Mouse (Mus musculus) MEL (cell line): Measurements from ENCODE around the gene Bcl6b. TPM values are rescaled to one million over a fixed set of nuclear protein-coding genes. Genes with fewer than 3 reads are reported as not detected.

Experiments used
- DNase-seq: peaks from one replicate; pipeline ENCODE4 v3.0.0; 2011; ENCODE audit warnings: low read depth, low spot score
- H3K27ac ChIP-seq: 2 replicates; pipeline ENCODE4 v1.5.1; 2012; ENCODE audit warnings: low read depth, mild to moderate bottlenecking, control low read depth, low read length, moderate library complexity; ENCODE audit not compliant: control insufficient read depth
- H3K27me3 ChIP-seq, 2 experiments: fragments of 150-350 bp in 1 of 2; sonication (generic) in 1 of 2; 2 replicates each; pipeline ENCODE4 v1.6.1; 2012; ENCODE audit warnings: low read length in 2 of 2, mild to moderate bottlenecking in 2 of 2, improper control_type of control experiment in 1 of 2, moderate library complexity in 1 of 2; ENCODE audit not compliant: insufficient read depth in 2 of 2, control insufficient read depth in 1 of 2
- H3K36me3 ChIP-seq, 2 experiments: 2 replicates each; pipeline ENCODE4 v1.6.1; 2012 to 2014; ENCODE audit warnings: low read length in 2 of 2, improper control_type of control experiment in 1 of 2, inconsistent platforms in 1 of 2, mild to moderate bottlenecking in 1 of 2; ENCODE audit not compliant: insufficient read depth in 2 of 2, control insufficient read depth in 1 of 2
- H3K4me1 ChIP-seq, 2 experiments: fragments of 150-350 bp in 1 of 2; sonication (generic) in 1 of 2; 2 replicates each; pipeline ENCODE4 v1.6.1; 2012; ENCODE audit warnings: low read length in 2 of 2, improper control_type of control experiment in 1 of 2, mild to moderate bottlenecking in 1 of 2; ENCODE audit not compliant: insufficient read depth in 2 of 2, control insufficient read depth in 1 of 2
- H3K4me3 ChIP-seq, 2 experiments: fragments of 150-350 bp in 1 of 2; sonication (generic) in 1 of 2; 2 replicates each; pipeline ENCODE4 v1.5.1; 2012; ENCODE audit warnings: low read depth in 2 of 2, low read length in 2 of 2, mild to moderate bottlenecking in 2 of 2, moderate library complexity in 2 of 2, control low read depth in 1 of 2, improper control_type of control experiment in 1 of 2; ENCODE audit not compliant: control insufficient read depth in 1 of 2, insufficient read depth in 1 of 2
- H3K79me2 ChIP-seq: 2 replicates; pipeline ENCODE4 v1.6.1; 2012; ENCODE audit warnings: mild to moderate bottlenecking, low read length, moderate library complexity; ENCODE audit not compliant: control insufficient read depth, poor library complexity, insufficient read depth
- H3K9ac ChIP-seq: 2 replicates; pipeline ENCODE4 v1.6.1; 2012; ENCODE audit warnings: low read depth, mild to moderate bottlenecking, control low read depth, low read length, moderate library complexity; ENCODE audit not compliant: control insufficient read depth, poor library complexity, severe bottlenecking
- H3K9me3 ChIP-seq: fragments of 150-350 bp; sonication (generic); replicated peaks from 2 replicates; pipeline ENCODE4 v1.6.1; 2012; ENCODE audit warnings: mild to moderate bottlenecking, low read length, improper control_type of control experiment, moderate library complexity; ENCODE audit not compliant: insufficient read depth
- CHD2 ChIP-seq: IDR thresholded peaks from 2 replicates; pipeline ENCODE4 v1.6.1; 2011; ENCODE audit warnings: low read length, improper control_type of control experiment
- CTCF ChIP-seq, 3 experiments: IDR thresholded peaks in 2 of 3; conservative IDR thresholded peaks in 1 of 3; 2 replicates each; pipeline ENCODE4 v1.5.1; 2011 to 2012; ENCODE audit warnings: low read length in 3 of 3, low read depth in 2 of 3, mild to moderate bottlenecking in 2 of 3, improper control_type of control experiment in 1 of 3, inconsistent platforms in 1 of 3, mixed read lengths in 1 of 3, moderate library complexity in 1 of 3; ENCODE audit not compliant: control insufficient read depth in 1 of 3, insufficient read depth in 1 of 3, poor library complexity in 1 of 3, severe bottlenecking in 1 of 3
- ETS1 ChIP-seq: IDR thresholded peaks from 2 replicates; pipeline ENCODE4 v1.6.1; 2012; ENCODE audit warnings: low read depth, mild to moderate bottlenecking, inconsistent platforms, low read length, improper control_type of control experiment, moderate library complexity
- GABPA ChIP-seq: IDR thresholded peaks from 2 replicates; pipeline ENCODE4 v1.6.1; 2012; ENCODE audit warnings: low read depth, mild to moderate bottlenecking, inconsistent platforms, low read length, improper control_type of control experiment, moderate library complexity
- HCFC1 ChIP-seq: IDR thresholded peaks from 2 replicates; pipeline ENCODE4 v1.6.1; 2012; ENCODE audit warnings: low read depth, mild to moderate bottlenecking, inconsistent platforms, low read length, improper control_type of control experiment, moderate library complexity
- JUND ChIP-seq: IDR thresholded peaks from 2 replicates; pipeline ENCODE4 v1.6.1; 2011; ENCODE audit warnings: low read depth, mild to moderate bottlenecking, improper control_type of control experiment, low read length
- MAZ ChIP-seq: IDR thresholded peaks from 2 replicates; pipeline ENCODE4 v1.6.1; 2012; ENCODE audit warnings: low read depth, mild to moderate bottlenecking, inconsistent platforms, low read length, improper control_type of control experiment
- MYB ChIP-seq: IDR thresholded peaks from 2 replicates; pipeline ENCODE4 v1.6.1; 2011; ENCODE audit warnings: mild to moderate bottlenecking, low read depth, low read length, improper control_type of control experiment
- MYC ChIP-seq: IDR thresholded peaks from 2 replicates; pipeline ENCODE4 v1.6.1; 2011; ENCODE audit warnings: low read depth, mild to moderate bottlenecking, low read length, improper control_type of control experiment, moderate library complexity
- POLR2A ChIP-seq, 2 experiments: IDR thresholded peaks; 2 replicates each; pipeline ENCODE4 v1.6.1; 2011 to 2012; ENCODE audit warnings: low read length in 2 of 2, mild to moderate bottlenecking in 2 of 2, control low read depth in 1 of 2, improper control_type of control experiment in 1 of 2, low read depth in 1 of 2, moderate library complexity in 1 of 2; ENCODE audit not compliant: control insufficient read depth in 1 of 2, insufficient read depth in 1 of 2, poor library complexity in 1 of 2
- POLR2AphosphoS2 ChIP-seq: IDR thresholded peaks from 2 replicates; pipeline ENCODE4 v1.6.1; 2011; ENCODE audit warnings: low read length, improper control_type of control experiment
- SIN3A ChIP-seq: IDR thresholded peaks from 2 replicates; pipeline ENCODE4 v1.6.1; 2012; ENCODE audit warnings: low read length, improper control_type of control experiment, inconsistent platforms
- TAL1 ChIP-seq: IDR thresholded peaks from 2 replicates; pipeline ENCODE4 v1.6.1; 2012; ENCODE audit warnings: mild to moderate bottlenecking, inconsistent platforms, low read length, moderate library complexity, mixed read lengths
- UBTF ChIP-seq: IDR thresholded peaks from 2 replicates; pipeline ENCODE4 v1.6.1; 2012; ENCODE audit warnings: low read depth, mild to moderate bottlenecking, inconsistent platforms, low read length, improper control_type of control experiment, moderate library complexity, borderline replicate concordance; ENCODE audit not compliant: insufficient read depth
- USF1 ChIP-seq: IDR thresholded peaks from 2 replicates; pipeline ENCODE4 v1.6.1; 2014; ENCODE audit warnings: low read depth, mild to moderate bottlenecking, inconsistent platforms, low read length, improper control_type of control experiment, moderate library complexity
- ZMIZ1 ChIP-seq: IDR thresholded peaks from 2 replicates; pipeline ENCODE4 v1.6.1; 2012; ENCODE audit warnings: low read depth, mild to moderate bottlenecking, inconsistent platforms, low read length, improper control_type of control experiment, moderate library complexity
- ZNF384 ChIP-seq: IDR thresholded peaks from 2 replicates; pipeline ENCODE4 v1.6.1; 2012; ENCODE audit warnings: low read depth, mild to moderate bottlenecking, inconsistent platforms, low read length, improper control_type of control experiment
- polyA plus RNA-seq, 2 experiments: library from polyadenylated mRNA; stranded (reverse) in 1 of 2; unstranded in 1 of 2; fragments of >175 nt in 1 of 2; fragments of >200 nt in 1 of 2; gene quantifications; 2 replicates each; pipeline versions ENCODE4 v1.2.1 to v1.2.4; 2012; ENCODE audit warnings: low replicate concordance in 2 of 2, low read depth in 1 of 2; ENCODE audit not compliant: insufficient read length in 2 of 2, insufficient read depth in 1 of 2, missing spikeins in 1 of 2
- total RNA-seq: library from RNA; depleted of rRNA; stranded (reverse); fragments of 300-350 nt; gene quantifications from 2 replicates; pipeline ENCODE4 v1.2.3, GENCODE M21; 2012

Bcl6b gene
- total and polyA plus RNA-seq, 3 experiments, result not detected

DNA sequence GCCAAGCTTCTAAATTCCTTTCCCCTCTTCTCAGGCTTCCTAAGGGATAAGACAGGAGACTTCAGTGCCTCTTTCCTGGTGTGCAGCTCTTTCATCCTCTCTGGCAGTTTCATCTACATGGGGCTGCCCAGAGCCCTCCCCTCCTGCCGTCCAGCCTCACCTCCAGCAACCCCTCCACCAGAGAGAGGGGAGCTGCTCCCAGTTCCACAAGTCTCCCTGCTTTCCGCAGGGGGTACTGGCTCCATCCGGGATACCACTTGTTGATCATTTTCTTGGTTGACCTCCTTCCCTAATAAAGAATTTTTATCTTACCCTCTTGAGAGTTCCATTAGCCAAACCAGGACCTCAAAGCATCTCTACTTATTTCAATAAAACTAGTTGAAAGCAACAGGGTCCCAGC, 13.5 kb downstream of the Bcl6b start (continued):
- no peak for TF ChIP-seq UBTF
- TF ChIP-seq, all 39 proteins: peak for 0

DNA sequence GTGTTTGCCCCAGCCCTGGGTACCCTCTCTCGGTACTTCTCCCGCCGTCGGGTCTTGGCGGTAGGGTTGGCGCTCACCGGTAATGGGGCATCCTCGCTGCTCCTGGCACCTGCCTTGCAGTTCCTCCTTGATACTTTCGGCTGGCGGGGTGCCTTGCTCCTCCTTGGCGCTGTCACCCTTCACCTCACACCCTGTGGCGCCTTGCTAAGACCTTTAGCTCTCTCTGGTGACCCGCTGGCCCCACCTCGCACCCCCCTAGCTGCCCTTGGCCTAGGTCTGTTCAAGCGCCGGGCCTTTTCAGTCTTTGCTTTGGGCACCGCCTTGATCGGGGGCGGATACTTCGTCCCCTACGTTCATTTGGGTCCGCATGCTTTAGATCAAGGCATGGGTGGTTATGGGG, 14.3 kb downstream of the Bcl6b start:
- Histone ChIP-seq H3K4me3 (no peak overlapping the region), H3K79me2 (peaks cover 3% of the 10 kb centered on the region; the same call in 1 of the 2 replicates), H3K9me3 (no peaks in the 10 kb centered on the region), H3K27ac (no peak overlapping the region), H3K36me3 (peaks cover 0 to 5% of the 10 kb centered on the region in 2 experiments; a peak in 2 of 4 replicates), H3K27me3 (no peaks in the 10 kb centered on the region), H3K9ac (no peak overlapping the region)
- no peak for DNase-seq
- TF ChIP-seq UBTF, result no peak
- TF ChIP-seq MYC, result no peak
- TF ChIP-seq ZNF384, result no peak
- no peak for TF ChIP-seq GABPA
- TF ChIP-seq POLR2A (IDR thresholded peaks at IDR 0.05; ENCODE audit: control insufficient read depth in 1 of 2, insufficient read depth in 1 of 2, low read depth in 1 of 2, low read length in 2 of 2, poor library complexity in 1 of 2), result no peak
- no peak for TF ChIP-seq TAL1
- TF ChIP-seq CTCF (IDR thresholded peaks at IDR 0.05 in 2 of 3, conservative IDR thresholded peaks at IDR 0.05 in 1 of 3; ENCODE audit: control insufficient read depth in 1 of 3, insufficient read depth in 1 of 3, low read depth in 2 of 3, low read length in 3 of 3, poor library complexity in 1 of 3, severe bottlenecking in 1 of 3), result no peak
- no peak for TF ChIP-seq MYB
- no peak for TF ChIP-seq ETS1
- TF ChIP-seq SIN3A, result no peak
- no peak for TF ChIP-seq CHD2
- TF ChIP-seq HCFC1, result no peak
- TF ChIP-seq, all 39 proteins: peak for 0
- peaks cover 0 to 5% of the 10 kb centered on the region in 2 experiments; a peak in 2 of 4 replicates for H3K4me1 ChIP-seq

DNA sequence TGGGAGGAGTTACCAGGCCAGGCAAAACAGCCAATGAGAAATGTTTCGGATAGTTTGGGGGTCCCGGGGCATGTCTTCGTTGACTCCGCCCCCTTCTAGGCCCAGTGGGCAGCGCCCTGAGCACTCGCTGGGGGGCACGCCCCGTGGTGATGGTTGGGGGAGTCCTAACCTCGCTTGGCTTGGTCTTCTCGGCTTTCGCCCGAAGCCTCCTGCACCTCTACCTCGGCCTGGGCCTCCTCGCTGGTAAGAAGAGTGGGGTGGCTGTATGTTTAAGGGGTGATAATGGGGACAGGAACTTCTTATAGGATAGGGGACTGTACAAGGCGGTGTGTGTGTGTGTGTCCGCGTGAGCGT, 14.8 kb downstream of the Bcl6b start:
- Histone ChIP-seq H3K9ac (no peak overlapping the region), H3K4me1 (peaks cover 0 to 5% of the 10 kb centered on the region in 2 experiments; a peak in 2 of 4 replicates), H3K27ac (no peak overlapping the region), H3K36me3 (peaks cover 0 to 3% of the 10 kb centered on the region in 2 experiments; a peak in 2 of 4 replicates), H3K9me3 (no peaks in the 10 kb centered on the region), H3K4me3 (no peak overlapping the region), H3K27me3 (no peaks in the 10 kb centered on the region), H3K79me2 (no peaks in the 10 kb centered on the region)
- TF ChIP-seq USF1 (no peak), HCFC1 (no peak), GABPA (no peak), MYB (no peak), MAZ (no peak), POLR2AphosphoS2 (no peak), JUND (no peak), SIN3A (no peak), UBTF (no peak), ZMIZ1 (no peak)
- no peak for DNase-seq
